7 mouse cellular contexts compared by ENCODE assay signal in genomic region chr6:32587136-32588009, GRCm38 (mm10). TPM values are rescaled to one million over a fixed set of nuclear protein-coding genes. Genes with fewer than 3 reads are reported as not detected.
DNase-seq lines count a peak whose midpoint lies in the region; ATAC-seq lines count a peak whose summit lies in the region.

No protein-coding gene starts in this region.

- 0 out of 2 replicates have a peak, but pooled peaks cover 4% of the 10 kb centered on the region for H3K27me3 ChIP-seq in hindbrain, embryonic 14.5 days (ENCODE audit: control insufficient read depth, insufficient read depth, low read length)
- H3K27me3 ChIP-seq in stomach, embryonic 15.5 days (replicated peaks) = peaks cover 71% of the 10 kb centered on the region

- ATAC-seq in hindbrain, embryonic 14.5 days (ENCODE audit: low FRiP score) = peak; percentile 54
- no peak for ATAC-seq in stomach, embryonic 15.5 days (ENCODE audit: insufficient read depth, low FRiP score, low read depth)

- H3K27ac ChIP-seq in hindbrain, embryonic 14.5 days = peak overlapping the region; percentile 96
- no peak overlapping the region for H3K27ac ChIP-seq in stomach, embryonic 15.5 days

- DNase-seq in ZHBTc4 (ENCODE audit: low read depth, low spot score) = peak; percentile 66
- peak; percentile 83 to 87 for DNase-seq in cerebellum, adult 18-20 months
- DNase-seq in frontal cortex, adult 2 months (ENCODE audit: extremely low spot score in 1 of 2, low spot score in 1 of 2) = peak; percentile 44 to 69
- peak; percentile 67 for DNase-seq in hindbrain, embryonic 14.5 days (ENCODE audit: low spot score)
- DNase-seq in left cerebral cortex, adult 11 months (ENCODE audit: low spot score) = peak; percentile 53
- DNase-seq in lung, postnatal 36 days = peak; percentile 62

- WGBS in hindbrain, embryonic 14.5 days = under 1% methylated on average over 72 of the region's 82 CpGs
- WGBS in stomach, embryonic 15.5 days = 1% methylated on average over 78 of the region's 82 CpGs

- peak overlapping the region; percentile 85 for H3K4me3 ChIP-seq in hindbrain, embryonic 14.5 days (replicated peaks; ENCODE audit: low read length)
- H3K4me3 ChIP-seq in stomach, embryonic 15.5 days (replicated peaks) = peak overlapping the region; percentile 65

- H3K9ac ChIP-seq in hindbrain, embryonic 14.5 days = peak overlapping the region; percentile 94
- H3K9ac ChIP-seq in stomach, embryonic 15.5 days = peak overlapping the region; percentile 34

- H3K4me1 ChIP-seq in hindbrain, embryonic 14.5 days (replicated peaks; ENCODE audit: control insufficient read depth, insufficient read depth, low read length) = peaks cover 32% of the 10 kb centered on the region
- H3K4me1 ChIP-seq in stomach, embryonic 15.5 days = peaks cover 8% of the 10 kb centered on the region; the same call in 1 of the 2 replicates

- peak overlapping the region; percentile 80 for H3K4me2 ChIP-seq in hindbrain, embryonic 14.5 days (replicated peaks)
- H3K4me2 ChIP-seq in stomach, embryonic 15.5 days = peak overlapping the region; percentile 99

- H3K36me3 ChIP-seq in hindbrain, embryonic 14.5 days (replicated peaks; ENCODE audit: control insufficient read depth, insufficient read depth) = no peaks in the 10 kb centered on the region
- no peaks in the 10 kb centered on the region for H3K36me3 ChIP-seq in stomach, embryonic 15.5 days

- no peaks in the 10 kb centered on the region for H3K9me3 ChIP-seq in hindbrain, embryonic 14.5 days (ENCODE audit: control insufficient read depth, low read length)
- no peaks in the 10 kb centered on the region for H3K9me3 ChIP-seq in stomach, embryonic 15.5 days

RNA-seq across cellular contexts. Expression of gene Plxna4, which starts 0.6 kb away (rescaled TPM):
- polyA plus RNA-seq in frontal cortex, adult 2 months (2012; rRNA removed) = 13.9 and 16.1 TPM in 2 replicates
- 24.4 and 25.7 TPM in 2 replicates for polyA plus RNA-seq in hindbrain, embryonic 14.5 days (2014; fragmentation: Nextera tagmentation; extraction: Ambion mirVana)
- polyA plus RNA-seq in stomach, embryonic 15.5 days (2015; fragmentation: Nextera tagmentation; extraction: Ambion mirVana) = 2.2 and 2.3 TPM in 2 replicates
